Mouse (Mus musculus): Measurements from ENCODE around the gene Eef1akmt4.

DNA sequence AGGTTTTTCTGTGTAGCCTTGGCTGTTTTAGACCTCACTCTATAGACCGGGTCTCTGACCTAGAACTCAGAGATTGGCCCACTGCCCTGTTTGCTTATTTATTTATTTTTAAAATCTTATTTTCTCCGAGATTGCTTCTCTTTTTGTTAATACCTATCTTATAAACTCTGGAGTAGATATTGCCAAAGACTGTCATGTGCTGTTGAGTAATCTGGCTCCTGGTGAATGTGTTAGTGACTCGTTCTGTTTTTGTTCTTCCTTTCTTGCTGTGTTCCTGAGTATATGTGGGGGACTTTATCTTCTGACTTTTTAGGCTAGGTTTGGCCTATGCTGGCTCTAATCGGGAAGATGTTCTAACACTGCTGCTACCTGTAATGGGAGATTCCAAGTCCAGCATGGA, 46.3 kb downstream of the Eef1akmt4 start:
- TF ChIP-seq CTCF (IDR thresholded peaks at IDR 0.05; ENCODE audit: borderline replicate concordance, insufficient read depth, low read length): no peak
- no peak for TF ChIP-seq POLR2A (IDR thresholded peaks at IDR 0.05; ENCODE audit: low read depth, low read length)
